Mouse (Mus musculus) cortical plate, adult 2 months (tissue): ENCODE results near the gene Parg.

ENCODE experiments used
- CTCF ChIP-seq: fragments of 200-500 bp; IDR thresholded peaks from 2 replicates; pipeline ENCODE4 v1.5.1; 2011; ENCODE audit warnings: mild to moderate bottlenecking, control low read depth, low read length; ENCODE audit not compliant: insufficient read depth; ENCODE audit errors: extremely low read depth
- POLR2A ChIP-seq: fragments of 200-500 bp; IDR thresholded peaks from 2 replicates; pipeline ENCODE4 v1.6.1; 2011; ENCODE audit warnings: mild to moderate bottlenecking, low read length, control low read depth; ENCODE audit not compliant: insufficient read depth; ENCODE audit errors: extremely low read depth

- TF ChIP-seq CTCF (no peak), POLR2A (no peak)
These were observed 34.9 kb upstream of the Parg start for GRCm38 (mm10) chr14:32166840-32167239.
